Mouse (Mus musculus) megakaryocyte, embryonic 14.5 days (primary cell): ENCODE measurements around the gene Anp32b.

Experiments used
- FLI1 ChIP-seq: IDR thresholded peaks from 2 replicates; pipeline ENCODE4 v1.6.1; 2012; ENCODE audit warnings: low read length, inconsistent platforms, mixed read lengths
- GATA1 ChIP-seq: IDR thresholded peaks from 3 replicates; pipeline ENCODE4 v1.6.1; 2012; ENCODE audit warnings: mixed read lengths, low read length, inconsistent platforms, borderline replicate concordance

GRCm38 (mm10) chr4:46417491-46417890 lies 33.2 kb upstream of the Anp32b start:
- TF ChIP-seq GATA1 (no peak), FLI1 (no peak)
